Mouse (Mus musculus): ENCODE measurements at regions not wholly inside any gene's neighbourhood (a gene's known extent, or its start where the extent isn't known, plus 50 kb on each side); places are given as distances from the start of the nearest gene placed in this dataset.
A peak's percentile ranks its signal among the peaks of the same experiment; 100 is the strongest.

GRCm38 (mm10) chr13:75523293-75524278 is 183.0 kb upstream of the Ell2 start:
- H3K4me1 ChIP-seq (replicated peaks; ENCODE audit: control insufficient read depth, insufficient read depth, low read length) = peaks cover 6% of the 10 kb centered on the region; the same call in 1 of the 2 replicates
- H3K27me3 ChIP-seq (ENCODE audit: control insufficient read depth, insufficient read depth, low read depth, low read length) = no peaks in the 10 kb centered on the region
- no peak overlapping the region for H3K27ac ChIP-seq (ENCODE audit: low read length)
- no peak overlapping the region for H3K9ac ChIP-seq (ENCODE audit: low read length)
- no peak overlapping the region for H3K4me2 ChIP-seq (ENCODE audit: low read depth, low read length)
- WGBS = 70% methylated on average over 4 of the region's 4 CpGs
- ATAC-seq (ENCODE audit: low read depth) = peak; percentile 56; the same call in 1 of the 2 replicates
- H3K36me3 ChIP-seq (ENCODE audit: control insufficient read depth, insufficient read depth, low read length) = no peaks in the 10 kb centered on the region
- no peaks in the 10 kb centered on the region for H3K9me3 ChIP-seq (ENCODE audit: control insufficient read depth, low read length)
- H3K4me3 ChIP-seq (ENCODE audit: low read length) = no peak overlapping the region

- 91% methylated on average over 4 of the region's 4 CpGs for WGBS
These were observed 182.1 kb upstream of the Ell2 start for GRCm38 (mm10) chr13:75524481-75524880.

GRCm38 (mm10) chr13:75531566-75531965 is 175.0 kb upstream of the Ell2 start:
- Histone ChIP-seq H3K9ac (ENCODE audit: low read length) (no peak overlapping the region), H3K36me3 (ENCODE audit: control insufficient read depth, insufficient read depth, low read length) (no peaks in the 10 kb centered on the region), H3K4me2 (ENCODE audit: low read depth, low read length) (no peak overlapping the region), H3K27ac (ENCODE audit: low read length) (no peak overlapping the region), H3K27me3 (ENCODE audit: control insufficient read depth, insufficient read depth, low read depth, low read length) (no peaks in the 10 kb centered on the region), H3K9me3 (ENCODE audit: control insufficient read depth, low read length) (no peaks in the 10 kb centered on the region), H3K4me3 (ENCODE audit: low read length) (no peak overlapping the region), H3K4me1 (replicated peaks; ENCODE audit: control insufficient read depth, insufficient read depth, low read length) (no peaks in the 10 kb centered on the region)
- no peak for ATAC-seq (ENCODE audit: low read depth)
- 84% methylated on average over 1 of the region's 1 CpGs for WGBS

More at GRCm38 (mm10) chr13:75524481-75524880, 182.1 kb upstream of the Ell2 start:
- no peak overlapping the region for H3K4me3 ChIP-seq (ENCODE audit: low read length)
- H3K4me2 ChIP-seq (ENCODE audit: low read depth, low read length) = no peak overlapping the region
- H3K9me3 ChIP-seq (ENCODE audit: control insufficient read depth, low read length) = no peaks in the 10 kb centered on the region
- peaks cover 6% of the 10 kb centered on the region; the same call in 1 of the 2 replicates for H3K4me1 ChIP-seq (replicated peaks; ENCODE audit: control insufficient read depth, insufficient read depth, low read length)
- H3K9ac ChIP-seq (ENCODE audit: low read length) = no peak overlapping the region
- H3K36me3 ChIP-seq (ENCODE audit: control insufficient read depth, insufficient read depth, low read length) = no peaks in the 10 kb centered on the region
- no peaks in the 10 kb centered on the region for H3K27me3 ChIP-seq (ENCODE audit: control insufficient read depth, insufficient read depth, low read depth, low read length)
- no peak overlapping the region for H3K27ac ChIP-seq (ENCODE audit: low read length)
- ATAC-seq (ENCODE audit: low read depth) = no peak

GRCm38 (mm10) chr13:75541446-75541845 is 165.1 kb upstream of the Ell2 start:
- H3K9ac ChIP-seq (ENCODE audit: low read length) = no peak overlapping the region
- peaks cover 13% of the 10 kb centered on the region for H3K4me1 ChIP-seq (replicated peaks; ENCODE audit: control insufficient read depth, insufficient read depth, low read length)
- no peak overlapping the region for H3K27ac ChIP-seq (ENCODE audit: low read length)
- no peaks in the 10 kb centered on the region for H3K36me3 ChIP-seq (ENCODE audit: control insufficient read depth, insufficient read depth, low read length)
- 88% methylated on average over 2 of the region's 2 CpGs for WGBS
- no peak overlapping the region for H3K4me3 ChIP-seq (ENCODE audit: low read length)
- no peaks in the 10 kb centered on the region for H3K27me3 ChIP-seq (ENCODE audit: control insufficient read depth, insufficient read depth, low read depth, low read length)
- ATAC-seq (ENCODE audit: low read depth) = no peak
- no peaks in the 10 kb centered on the region for H3K9me3 ChIP-seq (ENCODE audit: control insufficient read depth, low read length)
- H3K4me2 ChIP-seq (ENCODE audit: low read depth, low read length) = no peak overlapping the region

GRCm38 (mm10) chr13:75542253-75542945 is 164.2 kb upstream of the Ell2 start:
- H3K4me3 ChIP-seq (ENCODE audit: low read length) = no peak overlapping the region
- no peaks in the 10 kb centered on the region for H3K27me3 ChIP-seq (ENCODE audit: control insufficient read depth, insufficient read depth, low read depth, low read length)
- no peak overlapping the region for H3K9ac ChIP-seq (ENCODE audit: low read length)
- H3K4me2 ChIP-seq (ENCODE audit: low read depth, low read length) = peak overlapping the region; percentile 25
- no peaks in the 10 kb centered on the region for H3K9me3 ChIP-seq (ENCODE audit: control insufficient read depth, low read length)
- 21% methylated on average over 2 of the region's 2 CpGs for WGBS
- H3K36me3 ChIP-seq (ENCODE audit: control insufficient read depth, insufficient read depth, low read length) = no peaks in the 10 kb centered on the region
- H3K4me1 ChIP-seq (replicated peaks; ENCODE audit: control insufficient read depth, insufficient read depth, low read length) = peaks cover 13% of the 10 kb centered on the region
- peak overlapping the region; percentile 80 for H3K27ac ChIP-seq (ENCODE audit: low read length)
- peak; percentile 94 for ATAC-seq (ENCODE audit: low read depth)

GRCm38 (mm10) chr13:75542946-75543327 is 163.6 kb upstream of the Ell2 start:
- no peaks in the 10 kb centered on the region for H3K9me3 ChIP-seq (ENCODE audit: control insufficient read depth, low read length)
- peaks cover 13% of the 10 kb centered on the region for H3K4me1 ChIP-seq (replicated peaks; ENCODE audit: control insufficient read depth, insufficient read depth, low read length)
- no peak overlapping the region for H3K4me3 ChIP-seq (ENCODE audit: low read length)
- H3K27ac ChIP-seq (ENCODE audit: low read length) = peak overlapping the region; percentile 80; the same call in 1 of the 2 replicates
- peak; percentile 89 for ATAC-seq (ENCODE audit: low read depth)
- H3K4me2 ChIP-seq (ENCODE audit: low read depth, low read length) = no peak overlapping the region
- H3K9ac ChIP-seq (ENCODE audit: low read length) = no peak overlapping the region
- no peaks in the 10 kb centered on the region for H3K27me3 ChIP-seq (ENCODE audit: control insufficient read depth, insufficient read depth, low read depth, low read length)
- H3K36me3 ChIP-seq (ENCODE audit: control insufficient read depth, insufficient read depth, low read length) = no peaks in the 10 kb centered on the region

GRCm38 (mm10) chr13:75543595-75543994 is 163.0 kb upstream of the Ell2 start:
- H3K4me1 ChIP-seq (replicated peaks; ENCODE audit: control insufficient read depth, insufficient read depth, low read length) = peaks cover 13% of the 10 kb centered on the region
- H3K27me3 ChIP-seq (ENCODE audit: control insufficient read depth, insufficient read depth, low read depth, low read length) = no peaks in the 10 kb centered on the region
- H3K9ac ChIP-seq (ENCODE audit: low read length) = no peak overlapping the region
- H3K9me3 ChIP-seq (ENCODE audit: control insufficient read depth, low read length) = no peaks in the 10 kb centered on the region
- H3K4me2 ChIP-seq (ENCODE audit: low read depth, low read length) = no peak overlapping the region
- 62% methylated on average over 3 of the region's 3 CpGs for WGBS
- H3K36me3 ChIP-seq (ENCODE audit: control insufficient read depth, insufficient read depth, low read length) = no peaks in the 10 kb centered on the region
- H3K27ac ChIP-seq (ENCODE audit: low read length) = peak overlapping the region; percentile 55
- no peak overlapping the region for H3K4me3 ChIP-seq (ENCODE audit: low read length)
- no peak for ATAC-seq (ENCODE audit: low read depth)

GRCm38 (mm10) chr13:75544728-75545127 is 161.8 kb upstream of the Ell2 start:
- Histone ChIP-seq H3K4me3 (ENCODE audit: low read length) (no peak overlapping the region), H3K27me3 (ENCODE audit: control insufficient read depth, insufficient read depth, low read depth, low read length) (no peaks in the 10 kb centered on the region), H3K4me2 (ENCODE audit: low read depth, low read length) (no peak overlapping the region), H3K4me1 (replicated peaks; ENCODE audit: control insufficient read depth, insufficient read depth, low read length) (peaks cover 13% of the 10 kb centered on the region), H3K9me3 (ENCODE audit: control insufficient read depth, low read length) (no peaks in the 10 kb centered on the region), H3K9ac (ENCODE audit: low read length) (no peak overlapping the region), H3K36me3 (ENCODE audit: control insufficient read depth, insufficient read depth, low read length) (no peaks in the 10 kb centered on the region), H3K27ac (ENCODE audit: low read length) (no peak overlapping the region)
- no peak for ATAC-seq (ENCODE audit: low read depth)

GRCm38 (mm10) chr13:75547791-75548190 is 158.8 kb upstream of the Ell2 start:
- Histone ChIP-seq H3K27me3 (ENCODE audit: control insufficient read depth, insufficient read depth, low read depth, low read length) (no peaks in the 10 kb centered on the region), H3K9ac (ENCODE audit: low read length) (no peak overlapping the region), H3K36me3 (ENCODE audit: control insufficient read depth, insufficient read depth, low read length) (no peaks in the 10 kb centered on the region), H3K27ac (ENCODE audit: low read length) (no peak overlapping the region), H3K4me3 (ENCODE audit: low read length) (no peak overlapping the region), H3K4me2 (ENCODE audit: low read depth, low read length) (no peak overlapping the region), H3K9me3 (ENCODE audit: control insufficient read depth, low read length) (no peaks in the 10 kb centered on the region), H3K4me1 (replicated peaks; ENCODE audit: control insufficient read depth, insufficient read depth, low read length) (peaks cover 5% of the 10 kb centered on the region)
- WGBS = 18% methylated on average over 3 of the region's 3 CpGs
- no peak for ATAC-seq (ENCODE audit: low read depth)
